Mouse (Mus musculus) CH12.LX (cell line): ENCODE measurements at regions not wholly inside any gene's neighbourhood (a gene's known extent, or its start where the extent isn't known, plus 50 kb on each side); places are given as distances from the start of the nearest gene placed in this dataset.

Experiments used
- CTCF ChIP-seq, 2 experiments: IDR thresholded peaks in 1 of 2; conservative IDR thresholded peaks in 1 of 2; 2 replicates each; pipeline ENCODE4 v1.5.1; 2011 to 2012; ENCODE audit warnings: low read depth in 2 of 2, low read length in 2 of 2, improper control_type of control experiment in 1 of 2, inconsistent platforms in 1 of 2, mild to moderate bottlenecking in 1 of 2, moderate library complexity in 1 of 2
- HCFC1 ChIP-seq: IDR thresholded peaks from 2 replicates; pipeline ENCODE4 v1.6.1; 2012; ENCODE audit warnings: low read depth, mild to moderate bottlenecking, inconsistent platforms, low read length, improper control_type of control experiment
- POLR2A ChIP-seq: IDR thresholded peaks from 2 replicates; pipeline ENCODE4 v1.6.1; 2011; ENCODE audit warnings: low read depth, mild to moderate bottlenecking, improper control_type of control experiment, low read length
- ZKSCAN1 ChIP-seq: IDR thresholded peaks from 2 replicates; pipeline ENCODE4 v1.6.1; 2012; ENCODE audit warnings: low read depth, inconsistent platforms, low read length, improper control_type of control experiment, borderline replicate concordance

DNA sequence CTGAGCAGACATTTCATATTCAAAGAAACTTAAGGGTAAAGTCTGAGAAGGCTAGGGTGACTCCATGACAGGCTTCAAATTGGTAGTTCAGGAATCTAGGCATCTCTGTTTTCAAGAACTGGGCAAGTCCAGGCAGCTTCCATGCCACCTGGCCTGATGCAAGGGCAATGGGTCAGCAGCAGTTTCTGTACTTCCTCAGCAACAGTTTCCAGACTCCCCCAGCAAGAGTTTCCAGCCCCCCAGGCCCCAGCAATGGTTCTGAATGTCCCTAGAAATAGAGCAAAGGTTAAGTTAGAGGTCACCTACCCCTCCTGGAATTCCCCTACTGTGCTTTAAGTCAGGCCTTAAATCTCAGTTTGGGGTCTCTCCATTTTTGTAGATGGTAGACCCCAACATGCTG lies 203.6 kb upstream of the Nabp1 start:
- TF ChIP-seq CTCF (conservative IDR thresholded peaks at IDR 0.05 in 1 of 2, IDR thresholded peaks at IDR 0.05 in 1 of 2; ENCODE audit: low read depth in 2 of 2, low read length in 2 of 2) (no peak), POLR2A (no peak), HCFC1 (no peak), ZKSCAN1 (no peak)
